Mouse (Mus musculus) neural tube, embryonic 15.5 days (tissue): ENCODE data around the gene Tcf19. TPM values are rescaled to one million over a fixed set of nuclear protein-coding genes. Genes with fewer than 3 reads are reported as not detected.

Experiments used
- ATAC-seq: fragments of 200-750 bp; cut with Nextera tagmentation; 2 replicates; pipeline ENCODE4 v1.8.0; 2017; ENCODE audit warnings: mild to moderate bottlenecking, moderate TSS enrichment, moderate library complexity; ENCODE audit not compliant: low FRiP score
- H3K27ac ChIP-seq: fragments of 300-500 bp; sonication (generic); replicated peaks from 2 replicates; pipeline ENCODE4 v1.5.1; 2015; ENCODE audit warnings: mild to moderate bottlenecking, inconsistent platforms
- H3K27me3 ChIP-seq: fragments of 300-500 bp; sonication (generic); replicated peaks from 2 replicates; pipeline ENCODE4 v1.6.1; 2015; ENCODE audit warnings: inconsistent platforms
- H3K36me3 ChIP-seq: fragments of 300-500 bp; sonication (generic); 2 replicates; pipeline ENCODE4 v1.6.1; 2015; ENCODE audit warnings: inconsistent platforms
- H3K4me1 ChIP-seq: fragments of 300-500 bp; sonication (generic); 2 replicates; pipeline ENCODE4 v1.6.1; 2015; ENCODE audit warnings: inconsistent platforms
- H3K4me2 ChIP-seq: fragments of 300-500 bp; sonication (generic); 2 replicates; pipeline ENCODE4 v1.6.1; 2015; ENCODE audit warnings: inconsistent platforms, mild to moderate bottlenecking, moderate library complexity
- H3K4me3 ChIP-seq: fragments of 300-500 bp; sonication (generic); replicated peaks from 2 replicates; pipeline ENCODE4 v1.5.1; 2015; ENCODE audit warnings: mild to moderate bottlenecking, inconsistent platforms
- H3K9ac ChIP-seq: fragments of 300-500 bp; sonication (generic); replicated peaks from 2 replicates; pipeline ENCODE4 v1.6.1; 2015; ENCODE audit warnings: mild to moderate bottlenecking, inconsistent platforms
- H3K9me3 ChIP-seq: fragments of 300-500 bp; sonication (generic); replicated peaks from 2 replicates; pipeline ENCODE4 v1.6.1; 2016; ENCODE audit warnings: inconsistent platforms
- WGBS: fragments of 180-500 bp; shearing (Covaris S2); methylation state at CpG from one replicate; pipeline ENCODE4 v1.1.7; 2015; ENCODE audit warnings: mixed read lengths; 5-methylcytosine and 5-hydroxymethylcytosine counted together
- polyA plus RNA-seq: library from polyadenylated mRNA; unstranded; fragments of >200 nt; fragmentation: Nextera tagmentation; extraction: Ambion mirVana; gene quantifications from 2 replicates; pipeline ENCODE4 v1.2.1, GENCODE M21; 2015

The Tcf19 gene
- polyA plus RNA-seq = 14.4 and 27.5 TPM in 2 replicates

DNA sequence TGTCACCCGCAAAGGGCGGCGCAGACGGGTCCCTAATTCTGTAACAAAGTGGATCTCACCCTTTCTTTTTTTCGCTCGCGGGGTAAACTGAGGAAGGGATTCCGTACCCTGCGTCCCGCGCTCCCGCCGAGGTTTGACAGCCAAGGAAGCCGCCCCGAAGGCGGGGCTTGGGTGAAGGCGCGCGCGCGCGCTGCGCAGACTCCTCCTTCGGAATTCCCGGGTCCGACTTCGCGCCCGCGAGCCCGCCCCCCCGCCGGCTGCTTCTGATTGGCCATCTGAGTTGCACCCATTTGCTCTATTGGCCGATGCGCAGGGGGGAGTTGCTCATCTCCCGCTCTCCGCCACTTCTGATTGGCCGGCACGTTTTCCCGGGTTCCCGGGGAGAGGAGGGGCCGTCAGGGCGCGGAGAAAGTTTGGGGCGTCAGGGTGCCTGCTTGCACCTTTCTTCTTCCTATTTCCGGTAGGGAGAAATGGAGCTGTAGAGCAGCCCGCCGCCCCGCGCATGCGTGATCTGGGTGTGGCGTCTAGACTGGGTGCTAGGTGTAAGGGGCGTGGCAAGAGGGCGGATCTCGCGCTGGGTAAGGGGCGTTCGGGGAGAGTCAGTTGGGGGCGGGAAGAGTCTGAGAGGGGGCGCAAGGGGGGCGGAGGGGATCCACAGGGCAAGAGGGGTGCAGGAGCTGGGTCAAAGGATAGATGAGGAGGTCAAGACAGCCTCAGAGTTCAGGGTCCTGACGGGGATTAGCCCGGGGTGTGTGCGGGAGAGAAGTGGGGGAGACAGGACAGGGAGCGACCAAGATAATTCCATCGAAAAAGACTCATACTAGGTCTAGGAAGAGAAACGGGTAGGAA is at the start of gene Tcf19, which contains the start of gene Cchcr1:
Gene Tcf19, minus strand, starts transcription at position 173 of the 849 bp plus-strand sequence.
Gene Cchcr1, plus strand, starts transcription at position 449 of the 849 bp plus-strand sequence.
- ATAC-seq = peak; percentile 96
- Histone ChIP-seq H3K9ac (peak within 1 kb of the TSS; percentile 47), H3K9me3 (no peaks in the 10 kb centered on the region), H3K4me3 (peak within 1 kb of the TSS; percentile 59), H3K27me3 (0 out of 2 replicates have a peak, but pooled peaks cover 9% of the 10 kb centered on the region), H3K4me1 (peaks cover 20% of the 10 kb centered on the region), H3K4me2 (peak within 1 kb of the TSS; percentile 93), H3K36me3 (no peaks in the 10 kb centered on the region), H3K27ac (0 out of 2 replicates have a peak within 1 kb of the TSS, but pooled peaks have one; percentile 28)
- WGBS = 1% methylated on average over 67 of the region's 67 CpGs

DNA sequence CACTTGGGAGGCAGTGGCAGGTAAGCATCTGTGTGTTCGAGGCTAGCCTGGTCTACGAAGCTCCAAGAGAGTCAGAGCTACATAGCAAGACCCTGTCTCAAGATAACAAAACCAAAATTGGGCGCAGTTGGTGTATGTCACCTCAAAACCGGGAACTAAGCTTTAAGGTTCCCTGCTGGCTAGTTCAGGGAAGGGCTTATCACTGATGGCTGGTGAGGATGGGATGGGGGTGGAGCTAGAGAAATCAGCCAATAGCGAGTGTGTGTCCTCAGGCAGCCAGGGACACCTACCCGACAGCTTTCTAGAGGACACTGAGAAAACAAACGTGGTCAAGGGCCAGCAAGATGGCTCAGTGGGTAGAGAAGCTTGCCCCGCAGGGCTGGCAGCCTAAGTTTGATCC is 41.6 kb upstream of the Tcf19 start:
- WGBS = 65% methylated on average over 8 of the region's 8 CpGs
- no peak for ATAC-seq
- H3K27ac ChIP-seq = no peak overlapping the region

DNA sequence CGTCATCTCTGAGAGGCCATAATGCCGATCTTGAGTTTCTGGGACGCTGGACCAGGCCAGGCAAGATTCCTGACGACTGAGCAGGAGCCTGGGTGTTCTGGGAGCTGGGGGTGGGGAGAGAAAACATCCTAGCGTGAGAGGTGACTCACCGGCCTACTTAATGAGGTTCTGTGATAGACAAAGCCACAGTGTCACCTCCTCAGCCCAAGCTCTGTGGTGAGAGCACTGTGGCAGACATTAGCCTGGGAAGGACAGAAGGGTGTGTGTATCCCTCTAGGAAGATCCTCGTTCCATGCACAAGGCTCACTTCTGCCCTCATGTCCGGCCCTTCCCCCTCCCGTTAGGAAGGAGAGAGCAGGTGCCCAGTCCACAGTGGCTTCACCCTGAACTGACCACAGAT is 40.7 kb upstream of the Tcf19 start:
- H3K27me3 ChIP-seq = no peaks in the 10 kb centered on the region
- 75% methylated on average over 9 of the region's 9 CpGs for WGBS
- no peak overlapping the region for H3K4me3 ChIP-seq
- H3K27ac ChIP-seq = no peak overlapping the region
- ATAC-seq = no peak
- H3K36me3 ChIP-seq = no peaks in the 10 kb centered on the region
- H3K9me3 ChIP-seq = no peaks in the 10 kb centered on the region
- no peak overlapping the region for H3K9ac ChIP-seq
- no peaks in the 10 kb centered on the region for H3K4me1 ChIP-seq
- no peak overlapping the region for H3K4me2 ChIP-seq

More for the DNA sequence above, 41.6 kb upstream of the Tcf19 start:
- Histone ChIP-seq H3K4me3 (no peak overlapping the region), H3K4me2 (no peak overlapping the region), H3K9me3 (no peaks in the 10 kb centered on the region), H3K36me3 (no peaks in the 10 kb centered on the region), H3K4me1 (no peaks in the 10 kb centered on the region), H3K27me3 (no peaks in the 10 kb centered on the region), H3K9ac (no peak overlapping the region)

DNA sequence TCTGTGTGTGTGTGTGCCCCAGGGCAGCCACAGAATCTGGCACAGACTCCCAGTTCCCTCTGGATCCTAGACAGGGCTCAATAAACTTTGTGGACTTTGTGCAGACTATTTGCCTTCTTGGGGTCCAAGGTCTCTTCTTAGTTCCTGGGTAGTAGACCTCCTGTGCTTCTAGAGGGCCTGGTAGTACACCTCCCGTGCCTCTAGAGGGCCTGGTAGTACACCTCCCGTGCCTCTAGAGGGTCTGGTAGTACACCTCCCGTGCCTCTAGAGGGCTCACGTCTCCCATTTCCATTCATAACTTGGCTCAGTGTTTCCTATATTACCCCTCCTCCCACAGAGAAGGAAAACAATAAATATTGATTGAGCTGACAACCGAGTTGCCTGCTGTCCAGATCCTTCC is 40.2 kb upstream of the Tcf19 start:
- H3K4me2 ChIP-seq = no peak overlapping the region
- no peak overlapping the region for H3K9ac ChIP-seq
- H3K4me3 ChIP-seq = no peak overlapping the region
- H3K4me1 ChIP-seq = no peaks in the 10 kb centered on the region
- 32% methylated on average over 5 of the region's 5 CpGs for WGBS
- H3K36me3 ChIP-seq = no peaks in the 10 kb centered on the region
- no peak for ATAC-seq
- no peaks in the 10 kb centered on the region for H3K9me3 ChIP-seq
- H3K27ac ChIP-seq = no peak overlapping the region
- no peaks in the 10 kb centered on the region for H3K27me3 ChIP-seq

DNA sequence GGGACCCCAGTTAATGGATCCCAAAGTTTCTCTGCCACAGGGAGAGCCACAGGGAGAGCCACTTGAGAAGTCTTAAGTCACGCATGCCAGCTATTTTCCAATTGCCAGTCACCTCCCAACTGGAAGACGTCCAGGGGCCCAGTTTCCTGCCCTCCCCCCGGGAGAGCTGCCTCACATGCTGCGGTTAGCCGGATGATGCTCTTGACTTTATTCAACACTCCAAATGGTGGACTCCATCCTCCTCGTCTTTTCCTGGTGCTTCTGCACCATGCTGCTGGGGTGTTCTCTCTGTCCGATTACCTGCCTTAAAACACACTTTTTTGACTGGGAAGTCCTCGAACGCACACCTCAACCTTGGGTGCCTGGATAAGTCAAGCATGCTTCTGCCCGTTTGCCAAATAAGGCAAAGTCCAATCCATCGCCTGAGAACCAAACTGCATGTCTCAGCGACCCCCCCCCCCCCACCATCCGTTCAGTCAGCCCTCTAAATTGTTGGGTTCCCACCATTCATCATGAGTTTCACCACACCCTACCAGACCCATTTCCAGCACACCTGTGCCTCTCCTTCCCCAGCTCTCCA is 39.7 kb upstream of the Tcf19 start:
- Histone ChIP-seq H3K4me3 (no peak overlapping the region), H3K9ac (no peak overlapping the region), H3K36me3 (no peaks in the 10 kb centered on the region), H3K9me3 (no peaks in the 10 kb centered on the region), H3K27me3 (no peaks in the 10 kb centered on the region), H3K27ac (no peak overlapping the region), H3K4me2 (no peak overlapping the region), H3K4me1 (no peaks in the 10 kb centered on the region)
- 89% methylated on average over 12 of the region's 13 CpGs for WGBS
- ATAC-seq = no peak

DNA sequence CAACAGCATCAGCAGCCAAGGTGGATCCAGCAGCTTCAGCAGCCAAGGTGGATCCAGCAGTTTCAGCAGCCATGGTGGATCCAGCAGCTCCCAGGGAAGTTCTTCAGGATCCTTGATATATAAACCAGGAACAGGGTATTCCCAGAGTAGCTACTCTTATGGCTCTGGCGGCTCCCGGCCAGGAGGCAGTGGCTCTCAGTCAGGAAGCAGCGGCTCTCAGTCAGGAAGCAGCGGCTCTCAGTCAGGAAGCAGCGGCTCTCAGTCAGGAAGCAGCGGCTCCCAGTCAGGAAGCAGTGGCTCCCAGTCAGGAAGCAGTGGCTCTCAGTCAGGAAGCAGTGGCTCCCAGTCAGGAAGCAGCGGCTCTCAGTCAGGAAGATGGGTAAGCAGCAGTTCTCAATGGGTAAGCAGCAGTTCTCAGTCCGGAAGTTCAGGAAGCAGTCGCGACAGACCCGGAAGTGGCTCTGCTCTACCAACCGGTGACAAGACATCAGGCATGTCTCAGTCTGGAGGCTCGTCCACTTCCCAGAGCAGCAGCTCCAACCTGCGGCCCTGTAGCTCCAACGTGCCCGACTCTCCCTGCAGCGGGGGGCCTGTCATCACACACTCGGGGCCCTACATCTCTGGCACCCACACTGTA is 38.3 kb upstream of the Tcf19 start:
- H3K27ac ChIP-seq = no peak overlapping the region
- no peak overlapping the region for H3K9ac ChIP-seq
- no peaks in the 10 kb centered on the region for H3K27me3 ChIP-seq
- no peak for ATAC-seq
- 94% methylated on average over 18 of the region's 18 CpGs for WGBS
- no peak overlapping the region for H3K4me2 ChIP-seq
- no peak overlapping the region for H3K4me3 ChIP-seq
- H3K36me3 ChIP-seq = no peaks in the 10 kb centered on the region
- no peaks in the 10 kb centered on the region for H3K9me3 ChIP-seq
- no peaks in the 10 kb centered on the region for H3K4me1 ChIP-seq

DNA sequence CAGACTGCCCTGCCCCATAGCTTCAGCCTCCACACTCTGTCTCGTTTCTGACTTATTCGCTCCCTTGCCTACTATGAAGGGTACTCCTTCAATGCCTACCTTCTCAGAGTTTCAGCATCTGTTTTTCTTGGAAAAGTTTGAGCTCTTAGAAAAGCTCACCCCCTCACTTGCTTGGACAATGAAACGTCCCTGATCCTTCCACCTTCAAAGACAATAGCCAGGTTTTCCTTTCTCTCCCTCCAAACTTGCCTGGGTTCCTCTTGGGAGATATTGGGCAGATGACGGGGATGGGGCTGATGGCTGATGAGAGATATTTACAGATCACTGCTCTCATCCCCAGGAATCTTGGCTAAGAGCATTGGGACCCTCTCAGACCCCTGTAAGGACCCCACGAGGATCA is 37.7 kb upstream of the Tcf19 start:
- WGBS = 87% methylated on average over 5 of the region's 5 CpGs
- no peak overlapping the region for H3K9ac ChIP-seq

DNA sequence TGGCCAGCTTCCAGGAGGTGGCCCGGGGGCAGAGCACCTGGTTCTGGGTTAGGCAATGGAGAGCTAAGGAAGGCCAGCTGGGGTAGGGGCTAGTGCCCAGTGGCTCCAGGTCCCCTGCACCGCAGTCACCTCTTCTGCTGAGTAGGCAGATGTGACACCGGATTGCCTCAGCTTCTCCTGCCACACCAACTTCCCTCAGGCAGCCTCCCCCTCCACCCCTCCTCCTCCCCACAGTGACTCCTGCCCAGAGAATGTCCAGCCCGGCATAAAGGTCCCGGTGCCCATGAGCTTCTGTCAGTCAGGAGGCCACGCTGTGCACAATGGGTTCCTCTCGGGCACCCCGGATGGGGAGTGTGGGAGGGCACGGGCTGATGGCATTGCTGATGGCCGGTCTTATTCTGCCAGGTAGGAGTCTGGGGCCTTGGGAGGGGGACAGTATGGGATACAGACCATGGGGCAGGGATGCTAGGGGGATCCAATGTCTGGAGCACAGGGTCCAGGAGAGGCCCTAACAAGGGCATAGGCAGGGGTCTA is 35.3 kb upstream of the Tcf19 start, which contains the start of gene Cdsn:
Gene Cdsn, plus strand, starts transcription at position 248 of the 534 bp plus-strand sequence.
- H3K27me3 ChIP-seq = no peaks in the 10 kb centered on the region
- no peaks in the 10 kb centered on the region for H3K9me3 ChIP-seq
- no peak for ATAC-seq
- no peak within 1 kb of the TSS for H3K4me3 ChIP-seq
- H3K9ac ChIP-seq = no peak within 1 kb of the TSS
- H3K4me1 ChIP-seq = no peaks in the 10 kb centered on the region
- no peak within 1 kb of the TSS for H3K4me2 ChIP-seq
- no peak within 1 kb of the TSS for H3K27ac ChIP-seq
- WGBS = 74% methylated on average over 9 of the region's 10 CpGs
- no peaks in the 10 kb centered on the region for H3K36me3 ChIP-seq

More for the DNA sequence above, 37.7 kb upstream of the Tcf19 start:
- H3K27me3 ChIP-seq = no peaks in the 10 kb centered on the region
- H3K4me1 ChIP-seq = no peaks in the 10 kb centered on the region
- ATAC-seq = no peak
- no peaks in the 10 kb centered on the region for H3K9me3 ChIP-seq
- no peak overlapping the region for H3K4me3 ChIP-seq
- H3K4me2 ChIP-seq = no peak overlapping the region
- H3K36me3 ChIP-seq = no peaks in the 10 kb centered on the region
- H3K27ac ChIP-seq = no peak overlapping the region

DNA sequence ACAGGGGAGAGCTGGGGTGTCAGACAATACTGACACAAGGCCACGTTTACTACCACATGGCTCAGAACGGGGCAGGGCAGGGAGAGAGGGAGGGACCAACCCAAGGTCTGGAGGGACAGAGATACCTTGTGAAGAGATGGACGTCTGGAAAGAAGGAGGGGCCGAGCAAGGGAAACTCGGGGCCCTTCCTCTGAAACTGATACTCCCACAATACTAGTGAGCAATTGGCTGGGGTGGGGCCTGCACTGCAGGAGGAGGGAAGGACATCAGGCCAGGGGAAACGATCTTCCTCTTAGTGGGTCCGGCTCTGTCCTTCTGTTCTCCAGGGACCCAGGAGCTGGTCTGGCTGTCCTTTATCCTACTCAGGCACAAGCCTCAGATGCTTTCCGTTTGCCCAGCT is 34.2 kb upstream of the Tcf19 start:
- 61% methylated on average over 8 of the region's 8 CpGs for WGBS
- Histone ChIP-seq H3K4me2 (no peak overlapping the region), H3K4me1 (peaks cover 6% of the 10 kb centered on the region; the same call in 1 of the 2 replicates), H3K9ac (no peak overlapping the region), H3K9me3 (no peaks in the 10 kb centered on the region), H3K36me3 (no peaks in the 10 kb centered on the region), H3K27ac (no peak overlapping the region), H3K27me3 (no peaks in the 10 kb centered on the region), H3K4me3 (no peak overlapping the region)
- ATAC-seq = no peak

DNA sequence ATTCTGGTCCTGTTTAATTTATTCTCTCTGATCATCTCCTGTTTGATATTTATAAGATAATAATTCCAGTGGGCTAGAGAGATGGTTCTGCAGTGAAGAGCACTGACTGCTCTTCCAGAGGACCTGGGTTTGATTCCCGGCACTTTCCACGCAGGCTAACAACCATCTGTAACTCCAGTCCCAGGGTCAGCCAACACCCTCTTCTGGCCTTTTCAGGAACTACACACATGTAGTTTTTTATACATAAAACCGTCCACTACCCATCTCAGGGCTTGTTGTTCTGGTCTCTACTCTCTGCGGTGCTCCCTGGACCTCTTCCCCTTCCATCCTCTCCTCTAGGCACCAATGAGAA is 33.5 kb upstream of the Tcf19 start:
- Histone ChIP-seq H3K4me1 (peaks cover 6% of the 10 kb centered on the region; the same call in 1 of the 2 replicates), H3K9me3 (no peaks in the 10 kb centered on the region), H3K27ac (peak overlapping the region; percentile 64; the same call in 1 of the 2 replicates), H3K27me3 (no peaks in the 10 kb centered on the region), H3K36me3 (no peaks in the 10 kb centered on the region), H3K9ac (no peak overlapping the region), H3K4me3 (no peak overlapping the region), H3K4me2 (no peak overlapping the region)
- WGBS = 96% methylated on average over 4 of the region's 4 CpGs
- no peak for ATAC-seq

DNA sequence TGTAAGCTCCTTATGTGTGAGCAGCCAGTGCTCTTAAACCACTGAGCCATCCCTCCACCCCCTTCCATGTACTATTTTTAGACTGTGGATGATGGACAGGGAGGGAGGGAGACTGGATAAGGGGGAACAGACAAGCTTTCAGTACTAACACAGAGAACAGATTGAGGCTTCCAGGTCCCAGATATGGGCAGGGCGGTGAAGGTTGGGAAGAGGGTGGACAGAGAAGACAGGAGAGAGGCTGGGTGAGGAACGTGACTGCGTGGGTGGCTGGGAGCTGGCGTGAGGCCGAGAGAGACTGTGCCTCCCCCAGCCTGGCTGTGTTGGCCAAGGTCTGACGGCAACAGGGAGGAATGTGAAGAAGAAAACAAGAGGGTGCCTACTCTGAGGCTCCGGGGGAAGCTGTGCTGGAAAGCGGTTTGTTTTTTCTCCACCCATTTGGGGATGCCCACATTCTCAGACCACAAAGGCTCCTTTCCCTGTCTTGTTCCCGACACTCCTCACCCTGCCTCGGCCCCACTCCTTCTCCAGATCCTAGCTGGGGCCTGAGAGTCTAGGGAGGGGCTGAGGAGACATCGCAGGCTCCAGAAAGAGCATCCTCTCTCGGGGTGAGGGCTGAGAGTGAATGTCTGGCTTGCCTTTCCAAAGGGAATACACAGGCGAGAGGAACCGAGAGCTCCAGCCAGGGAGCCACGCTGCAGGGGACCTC is 33.0 kb upstream of the Tcf19 start:
- Histone ChIP-seq H3K4me2 (peak overlapping the region; percentile 19; the same call in 1 of the 2 replicates), H3K9me3 (no peaks in the 10 kb centered on the region), H3K4me3 (no peak overlapping the region), H3K36me3 (no peaks in the 10 kb centered on the region), H3K9ac (no peak overlapping the region), H3K27me3 (no peaks in the 10 kb centered on the region), H3K4me1 (peaks cover 6% of the 10 kb centered on the region; the same call in 1 of the 2 replicates), H3K27ac (peak overlapping the region; percentile 64)
- ATAC-seq = no peak
- 54% methylated on average over 15 of the region's 15 CpGs for WGBS
